In genomic region chr1:55213936-55214335, GRCm38 (mm10) we compare ENCODE assay signal across 13 mouse cellular contexts.
"Had no signal": no experiment of that assay in that cellular context is flagged by ENCODE, and none has a peak within 500 bp of the region (broad histone marks: within the 10 kb centered on the region; RNA-seq: fewer than 3 reads in every experiment).

No protein-coding gene starts in this region.

- H3K27ac ChIP-seq: lung, embryonic 15.5 days; midbrain, embryonic 10.5 days; midbrain, embryonic 12.5 days; neural tube, embryonic 12.5 days had no signal

- H3K36me3 ChIP-seq: lung, embryonic 15.5 days; midbrain, embryonic 10.5 days; midbrain, embryonic 12.5 days; neural tube, embryonic 12.5 days had no signal

- H3K4me3 ChIP-seq: lung, embryonic 15.5 days; midbrain, embryonic 10.5 days; midbrain, embryonic 12.5 days; neural tube, embryonic 12.5 days had no signal

- H3K4me1 ChIP-seq: midbrain, embryonic 12.5 days; neural tube, embryonic 12.5 days had no signal

- ATAC-seq: midbrain, embryonic 16.5 days had no signal

- H3K9ac ChIP-seq: lung, embryonic 15.5 days; midbrain, embryonic 12.5 days; neural tube, embryonic 12.5 days had no signal

- H3K4me2 ChIP-seq: midbrain, embryonic 12.5 days; neural tube, embryonic 12.5 days had no signal

- H3K27me3 ChIP-seq: lung, embryonic 15.5 days; midbrain, embryonic 12.5 days; neural tube, embryonic 12.5 days had no signal

- DNase-seq: lung, postnatal 10 days; lung, postnatal 4 days; midbrain, embryonic 14.5 days; right cerebral cortex, postnatal 14 days; spleen, adult 18-20 months; thymus, adult 18-20 months; thymus, postnatal 14 days; thymus, postnatal 36 days had no signal

- H3K9me3 ChIP-seq: lung, embryonic 15.5 days; midbrain, embryonic 10.5 days; midbrain, embryonic 12.5 days; neural tube, embryonic 12.5 days had no signal
